Comparison of ENCODE assay signal across 7 mouse cellular contexts in the genomic region with DNA sequence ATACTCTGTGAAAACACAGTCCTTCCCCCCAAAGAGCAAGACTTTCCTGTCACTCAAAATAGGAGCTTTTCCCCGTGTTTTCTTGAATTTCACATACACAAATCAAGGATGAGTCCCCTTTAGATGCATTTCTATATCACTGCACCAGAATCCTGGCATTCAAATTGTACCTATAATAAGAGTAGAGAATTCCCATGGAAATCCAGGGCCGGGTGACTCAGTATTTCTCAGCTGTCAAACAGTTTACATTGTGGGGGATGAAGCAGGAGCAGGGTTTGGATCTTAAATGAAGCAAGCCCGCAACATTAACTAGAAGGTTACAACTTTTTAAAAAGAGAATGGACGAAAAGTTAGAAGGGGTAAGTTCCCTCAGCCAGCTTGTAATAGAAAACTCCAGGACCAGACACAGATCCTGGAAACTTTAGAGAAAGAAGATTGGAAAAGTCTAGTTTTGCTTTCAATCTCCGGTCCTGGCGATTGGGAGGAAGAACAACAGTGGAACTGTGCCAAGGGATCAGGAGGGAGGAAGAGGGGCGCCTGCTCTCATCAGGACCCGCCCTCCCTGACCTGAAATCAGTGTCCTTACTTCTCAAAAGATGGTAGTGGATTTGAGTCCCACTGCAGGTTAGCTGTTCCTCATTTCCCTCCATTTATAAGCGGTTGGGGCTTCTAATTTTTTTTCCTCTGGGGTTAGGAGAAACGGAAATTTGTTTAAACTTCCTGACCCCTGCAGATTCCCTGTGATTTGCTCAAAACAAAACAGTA.
DNase-seq lines count a peak whose midpoint lies in the region; ATAC-seq and TF ChIP-seq lines count a peak whose summit lies in the region.

No protein-coding gene starts in this region.

- H3K4me2 ChIP-seq in forebrain, embryonic 16.5 days (ENCODE audit: low read length): peak overlapping the region; percentile 60
- peak overlapping the region; percentile 64 for H3K4me2 ChIP-seq in hindbrain, postnatal 0 days (ENCODE audit: low read depth, low read length)
- H3K4me2 ChIP-seq in midbrain, postnatal 0 days (ENCODE audit: low read depth, low read length, poor library complexity, severe bottlenecking): peak overlapping the region; percentile 43

- WGBS in forebrain, embryonic 16.5 days: 2% methylated on average over 10 of the region's 10 CpGs
- WGBS in hindbrain, postnatal 0 days: 9% methylated on average over 10 of the region's 10 CpGs
- 2% methylated on average over 10 of the region's 10 CpGs for WGBS in liver, adult 2 months
- WGBS in midbrain, postnatal 0 days: 10% methylated on average over 10 of the region's 10 CpGs

- H3K36me3 ChIP-seq in forebrain, embryonic 16.5 days (ENCODE audit: control insufficient read depth, insufficient read depth): no peaks in the 10 kb centered on the region
- H3K36me3 ChIP-seq in hindbrain, postnatal 0 days (ENCODE audit: insufficient read depth, low read length): no peaks in the 10 kb centered on the region
- no peaks in the 10 kb centered on the region for H3K36me3 ChIP-seq in liver, adult 2 months (ENCODE audit: control insufficient read depth, insufficient read depth, low read length)
- H3K36me3 ChIP-seq in midbrain, postnatal 0 days (ENCODE audit: insufficient read depth, low read length): no peaks in the 10 kb centered on the region

- peak overlapping the region; percentile 92 for H3K27ac ChIP-seq in forebrain, embryonic 16.5 days (ENCODE audit: low read length)
- H3K27ac ChIP-seq in hindbrain, postnatal 0 days: peak overlapping the region; percentile 78
- peak overlapping the region; percentile 75 for H3K27ac ChIP-seq in liver, adult 2 months (replicated peaks; ENCODE audit: insufficient read depth, low read depth, low read length)
- no peak overlapping the region for H3K27ac ChIP-seq in midbrain, postnatal 0 days (ENCODE audit: low read depth, low read length)

- H3K27me3 ChIP-seq in forebrain, embryonic 16.5 days (replicated peaks; ENCODE audit: control insufficient read depth, insufficient read depth, low read length): no peaks in the 10 kb centered on the region
- H3K27me3 ChIP-seq in hindbrain, postnatal 0 days (ENCODE audit: insufficient read depth, low read length): no peaks in the 10 kb centered on the region
- H3K27me3 ChIP-seq in liver, adult 2 months (ENCODE audit: control insufficient read depth, insufficient read depth, low read length): no peaks in the 10 kb centered on the region
- no peaks in the 10 kb centered on the region for H3K27me3 ChIP-seq in midbrain, postnatal 0 days (ENCODE audit: insufficient read depth, low read length)

- peaks cover 37% of the 10 kb centered on the region for H3K4me1 ChIP-seq in forebrain, embryonic 16.5 days (replicated peaks; ENCODE audit: control insufficient read depth, insufficient read depth, low read length)
- H3K4me1 ChIP-seq in hindbrain, postnatal 0 days (ENCODE audit: insufficient read depth, low read length): peaks cover 3% of the 10 kb centered on the region; the same call in 1 of the 2 replicates
- peaks cover 6% of the 10 kb centered on the region for H3K4me1 ChIP-seq in liver, adult 2 months (ENCODE audit: control insufficient read depth, insufficient read depth, low read length)
- H3K4me1 ChIP-seq in midbrain, postnatal 0 days (ENCODE audit: insufficient read depth, low read length): no peaks in the 10 kb centered on the region; the same call in 1 of the 2 replicates

- DNase-seq in ES-CJ7 (ENCODE audit: low read depth, low spot score): peak; percentile 56
- DNase-seq in adrenal gland, postnatal 36 days: peak; percentile 31 to 58
- DNase-seq in hindbrain, postnatal 0 days (ENCODE audit: low spot score): peak; percentile 79
- DNase-seq in liver, adult 2 months (ENCODE audit: extremely low read depth, low read depth, low spot score): peak; percentile 71
- peak; percentile 71 for DNase-seq in midbrain, postnatal 0 days (ENCODE audit: low spot score)
- DNase-seq in urinary bladder, postnatal 10 days (ENCODE audit: low spot score): no peak

- TF ChIP-seq POLR2A in liver, adult 2 months (IDR thresholded peaks at IDR 0.05; ENCODE audit: extremely low read depth, insufficient read depth, low read length): no peak

- no peak; the same call in none of the 2 replicates for ATAC-seq in forebrain, embryonic 16.5 days
- no peak for ATAC-seq in hindbrain, postnatal 0 days
- ATAC-seq in midbrain, postnatal 0 days (ENCODE audit: low FRiP score): no peak

- H3K4me3 ChIP-seq in forebrain, embryonic 16.5 days (replicated peaks; ENCODE audit: low read length): peak overlapping the region; percentile 44
- peak overlapping the region; percentile 33 for H3K4me3 ChIP-seq in hindbrain, postnatal 0 days (ENCODE audit: low read length)
- peak overlapping the region; percentile 37 for H3K4me3 ChIP-seq in liver, adult 2 months (ENCODE audit: insufficient read depth, low read depth, low read length)
- H3K4me3 ChIP-seq in midbrain, postnatal 0 days (ENCODE audit: low read depth, low read length): peak overlapping the region; percentile 26; the same call in 1 of the 2 replicates

- H3K9ac ChIP-seq in forebrain, embryonic 16.5 days (replicated peaks; ENCODE audit: low read depth, low read length): peak overlapping the region; percentile 53
- 0 out of 2 replicates have a peak overlapping the region, but pooled peaks have one; percentile 4 for H3K9ac ChIP-seq in hindbrain, postnatal 0 days (replicated peaks; ENCODE audit: low read length)
- peak overlapping the region; percentile 51 for H3K9ac ChIP-seq in liver, adult 2 months (ENCODE audit: low read depth, low read length)
- H3K9ac ChIP-seq in midbrain, postnatal 0 days (replicated peaks; ENCODE audit: low read length, poor library complexity, severe bottlenecking): no peak overlapping the region

- no peak for TF ChIP-seq CTCF in hindbrain, postnatal 0 days (IDR thresholded peaks at IDR 0.05; ENCODE audit: low read depth)
- no peak for TF ChIP-seq CTCF in liver, adult 2 months (IDR thresholded peaks at IDR 0.05; ENCODE audit: low read depth, low read length)
- TF ChIP-seq CTCF in midbrain, postnatal 0 days (IDR thresholded peaks at IDR 0.05): no peak

- no peaks in the 10 kb centered on the region for H3K9me3 ChIP-seq in forebrain, embryonic 16.5 days (ENCODE audit: control insufficient read depth, low read length)
- no peaks in the 10 kb centered on the region for H3K9me3 ChIP-seq in hindbrain, postnatal 0 days (ENCODE audit: low read length)
- no peaks in the 10 kb centered on the region for H3K9me3 ChIP-seq in midbrain, postnatal 0 days (ENCODE audit: low read length)

- H3K79me2 ChIP-seq in liver, adult 2 months (ENCODE audit: control insufficient read depth, insufficient read depth, low read length): no peaks in the 10 kb centered on the region
